Mouse (Mus musculus) stomach, postnatal 0 days (tissue): ENCODE measurements around the gene Galnt14.

ENCODE experiments used
- CTCF ChIP-seq: IDR thresholded peaks from 2 replicates; pipeline ENCODE4 v1.5.1; 2016; ENCODE audit warnings: antibody characterized with exemption, low read depth, mild to moderate bottlenecking, moderate library complexity
- EP300 ChIP-seq: optimal IDR thresholded peaks from 2 replicates; pipeline ENCODE3; 2016; ENCODE audit warnings: antibody characterized with exemption

- TF ChIP-seq CTCF: no peak
- no peak for TF ChIP-seq EP300
These were observed 162.1 kb downstream of the Galnt14 start for GRCm38 (mm10) chr17:73548119-73548518.
